16 mouse cellular contexts compared by ENCODE assay signal in the genomic region with DNA sequence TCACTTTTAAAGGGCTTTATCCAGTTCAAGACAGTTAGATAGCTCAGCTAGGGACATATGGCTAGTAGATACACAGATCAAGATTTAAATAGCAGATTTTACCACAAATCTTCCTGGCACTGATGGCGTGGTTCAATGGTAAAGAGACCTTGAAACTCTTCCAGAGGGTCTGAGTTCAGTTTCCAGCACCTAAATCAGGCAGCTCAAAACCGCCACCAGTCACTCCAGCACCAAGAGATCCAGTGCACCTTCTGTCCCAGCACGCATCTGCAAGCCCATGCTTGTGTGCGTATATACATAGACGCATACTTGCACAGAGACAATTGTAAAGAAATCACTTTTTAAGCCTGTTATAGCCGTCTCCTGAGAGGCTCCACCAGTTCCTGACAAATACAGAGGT.
"Had no signal": no experiment of that assay in that cellular context is flagged by ENCODE, and none has a peak within 500 bp of the region (broad histone marks: within the 10 kb centered on the region; RNA-seq: fewer than 3 reads in every experiment).

No protein-coding gene starts in this region.

- ATAC-seq: liver, postnatal 0 days; lung, postnatal 0 days had no signal

- H3K9ac ChIP-seq: limb, embryonic 12.5 days; limb, embryonic 15.5 days; liver, embryonic 14.5 days; liver, postnatal 0 days; lung, embryonic 14.5 days; midbrain, embryonic 12.5 days; midbrain, embryonic 15.5 days; neural tube, embryonic 12.5 days; neural tube, embryonic 15.5 days had no signal

- H3K4me1 ChIP-seq: midbrain, embryonic 15.5 days; neural tube, embryonic 12.5 days had no signal

- H3K27ac ChIP-seq: limb, embryonic 12.5 days; limb, embryonic 15.5 days; liver, embryonic 14.5 days; macrophage; midbrain, embryonic 12.5 days; midbrain, embryonic 15.5 days; neural tube, embryonic 12.5 days; neural tube, embryonic 15.5 days; stomach, postnatal 0 days had no signal

- H3K4me3 ChIP-seq: limb, embryonic 12.5 days; limb, embryonic 15.5 days; midbrain, embryonic 12.5 days; midbrain, embryonic 15.5 days; neural tube, embryonic 12.5 days; neural tube, embryonic 15.5 days had no signal

- H3K4me2 ChIP-seq: limb, embryonic 12.5 days; limb, embryonic 15.5 days; liver, embryonic 11.5 days; lung, embryonic 14.5 days; midbrain, embryonic 12.5 days; midbrain, embryonic 15.5 days; neural tube, embryonic 12.5 days; neural tube, embryonic 15.5 days had no signal

- H3K27me3 ChIP-seq: limb, embryonic 15.5 days; midbrain, embryonic 12.5 days; midbrain, embryonic 15.5 days; neural tube, embryonic 12.5 days; neural tube, embryonic 15.5 days had no signal

- H3K9me3 ChIP-seq: limb, embryonic 12.5 days; limb, embryonic 15.5 days; midbrain, embryonic 12.5 days; midbrain, embryonic 15.5 days; neural tube, embryonic 12.5 days; neural tube, embryonic 15.5 days had no signal

- DNase-seq: kidney, postnatal 10 days; kidney, postnatal 36 days; liver, postnatal 0 days; lung, embryonic 14.5 days; thymus, postnatal 25 days had no signal

- H3K36me3 ChIP-seq: limb, embryonic 12.5 days; limb, embryonic 15.5 days; midbrain, embryonic 12.5 days; midbrain, embryonic 15.5 days; neural tube, embryonic 12.5 days; neural tube, embryonic 15.5 days had no signal
